Mouse (Mus musculus): ENCODE measurements around the gene Tnrc6b.

Tnrc6b gene

DNA sequence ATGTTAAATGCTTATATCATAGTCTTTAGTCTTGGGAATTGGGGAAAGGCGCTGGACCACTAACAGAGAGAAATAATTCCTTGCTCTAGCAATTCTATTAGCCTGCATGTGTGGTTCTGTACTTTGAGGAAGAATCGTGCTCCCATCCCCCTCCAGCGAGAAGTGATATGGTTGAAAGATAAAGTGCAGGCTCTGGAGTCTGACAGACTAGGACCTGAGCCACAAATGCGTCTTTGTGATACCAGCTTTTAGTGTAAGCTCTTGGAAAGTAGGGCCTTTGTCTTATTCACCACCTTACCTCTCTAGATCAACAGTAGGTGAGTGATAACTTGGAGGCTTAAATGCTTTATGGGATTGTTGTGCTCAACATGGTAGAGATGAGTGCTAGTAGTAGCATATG, 270.1 kb downstream of the Tnrc6b start:
- DNase-seq: no peak

- DNase-seq: no peak
Observed at GRCm38 (mm10) chr15:80983264-80983663, 272.2 kb downstream of the Tnrc6b start.

- DNase-seq: no peak
Observed at GRCm38 (mm10) chr15:80988331-80988730, 277.2 kb downstream of the Tnrc6b start.

DNA sequence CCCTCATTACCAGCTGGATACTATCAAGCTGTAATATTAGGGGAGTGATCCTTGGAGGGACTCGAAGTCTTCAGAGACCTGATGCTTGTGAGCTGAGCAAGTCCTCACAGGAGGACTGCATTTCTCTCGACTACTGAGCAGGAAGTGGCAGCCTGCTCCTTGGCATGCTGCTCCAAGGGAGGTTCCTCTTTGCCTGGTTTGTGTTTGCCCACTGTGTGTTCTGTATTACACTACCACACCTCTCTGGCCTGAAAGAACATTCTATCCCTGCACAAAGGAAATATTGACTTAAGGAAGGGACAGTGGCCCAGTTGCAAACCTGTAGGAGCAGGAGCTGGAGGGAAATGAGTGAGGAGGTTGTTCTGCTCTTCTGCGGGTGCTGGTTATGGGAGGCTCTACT, 278.6 kb downstream of the Tnrc6b start:
- DNase-seq: no peak

All from cerebellum, postnatal 25 days (tissue).